Mouse (Mus musculus) bone marrow, adult 2 months (tissue): ENCODE measurements around the gene Alcam. TPM values are rescaled to one million over a fixed set of nuclear protein-coding genes. Genes with fewer than 3 reads are reported as not detected.

Experiments
- H3K27ac ChIP-seq: fragments of 200-500 bp; 2 replicates; pipeline ENCODE4 v1.5.1; 2012; ENCODE audit warnings: low read depth, mild to moderate bottlenecking, control low read depth, inconsistent platforms, low read length; ENCODE audit not compliant: control insufficient read depth, poor library complexity, insufficient read depth
- H3K4me1 ChIP-seq: fragments of 200-500 bp; 2 replicates; pipeline ENCODE4 v1.6.1; 2011; ENCODE audit warnings: low read length; ENCODE audit not compliant: control insufficient read depth, insufficient read depth
- H3K4me3 ChIP-seq: fragments of 200-500 bp; replicated peaks from 2 replicates; pipeline ENCODE3; 2011; ENCODE audit warnings: mild to moderate bottlenecking, low read depth, low read length, control low read depth; ENCODE audit not compliant: control insufficient read depth
- CTCF ChIP-seq: fragments of 200-500 bp; IDR thresholded peaks from 2 replicates; pipeline ENCODE4 v1.5.1; 2011; ENCODE audit warnings: low read length, control low read depth; ENCODE audit not compliant: control insufficient read depth, insufficient read depth
- POLR2A ChIP-seq: fragments of 200-500 bp; IDR thresholded peaks from 2 replicates; pipeline ENCODE4 v1.6.1; 2011; ENCODE audit warnings: low read depth, mild to moderate bottlenecking, control low read depth, low read length, borderline replicate concordance; ENCODE audit not compliant: control insufficient read depth
- WGBS: fragments of 180-500 bp; shearing (Covaris S2); methylation state at CpG from one replicate; pipeline ENCODE4 v1.1.7; 2018; 5-methylcytosine and 5-hydroxymethylcytosine counted together
- polyA plus RNA-seq: library from polyadenylated mRNA; stranded (reverse); fragments of >200 nt; gene quantifications from 2 replicates; pipeline ENCODE4 v1.2.4, GENCODE M21; 2011; ENCODE audit warnings: low replicate concordance; ENCODE audit not compliant: missing spikeins, insufficient read depth, insufficient read length

Gene Alcam
- polyA plus RNA-seq, 1 experiment: 4.0 TPM

DNA sequence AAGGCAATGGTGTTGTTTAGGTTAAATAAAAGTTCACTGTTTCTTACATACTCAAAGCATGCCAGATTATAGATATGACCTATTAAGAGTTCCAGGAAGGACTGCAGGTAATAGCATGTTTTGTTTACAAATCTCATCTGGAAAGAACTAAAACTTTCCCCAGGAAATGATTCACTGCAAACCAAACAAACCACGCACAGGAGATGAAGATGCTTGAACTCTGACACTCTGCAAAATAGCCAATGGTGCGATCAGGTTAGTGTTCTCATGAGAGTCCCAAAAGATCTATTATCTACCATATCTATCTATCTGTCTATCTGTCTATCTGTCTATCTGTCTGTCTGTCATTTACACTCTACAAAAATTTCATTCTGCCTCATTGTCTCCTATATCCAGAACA, 124.5 kb downstream of the Alcam start:
- 76% methylated on average over 2 of the region's 2 CpGs for WGBS
- Histone ChIP-seq H3K27ac (no peak overlapping the region), H3K4me1 (no peaks in the 10 kb centered on the region), H3K4me3 (no peak overlapping the region)
- TF ChIP-seq POLR2A (no peak), CTCF (no peak)

DNA sequence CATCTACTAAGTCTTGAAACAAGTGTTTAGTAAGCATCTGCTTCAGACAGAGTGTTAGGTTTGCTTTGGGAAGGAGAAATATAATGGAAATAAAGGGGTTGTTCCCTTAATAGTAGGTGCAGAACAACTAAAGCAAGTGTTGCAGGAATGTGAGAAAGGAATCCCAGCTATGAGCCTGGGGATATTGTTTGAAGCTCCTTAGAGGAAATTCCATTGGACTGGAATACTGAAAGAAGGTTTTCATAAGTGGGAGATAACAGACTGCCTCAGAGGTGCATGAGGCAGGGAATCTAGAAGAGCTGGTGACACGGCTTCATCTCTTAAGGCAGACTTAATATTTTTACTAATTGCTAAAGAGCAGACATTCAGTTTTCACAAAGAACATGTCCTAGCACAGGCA, 134.6 kb downstream of the Alcam start:
- no peak for TF ChIP-seq CTCF
- no peak for TF ChIP-seq POLR2A
- Histone ChIP-seq H3K4me1 (no peaks in the 10 kb centered on the region), H3K27ac (no peak overlapping the region), H3K4me3 (no peak overlapping the region)
- WGBS: 83% methylated on average over 1 of the region's 1 CpGs

DNA sequence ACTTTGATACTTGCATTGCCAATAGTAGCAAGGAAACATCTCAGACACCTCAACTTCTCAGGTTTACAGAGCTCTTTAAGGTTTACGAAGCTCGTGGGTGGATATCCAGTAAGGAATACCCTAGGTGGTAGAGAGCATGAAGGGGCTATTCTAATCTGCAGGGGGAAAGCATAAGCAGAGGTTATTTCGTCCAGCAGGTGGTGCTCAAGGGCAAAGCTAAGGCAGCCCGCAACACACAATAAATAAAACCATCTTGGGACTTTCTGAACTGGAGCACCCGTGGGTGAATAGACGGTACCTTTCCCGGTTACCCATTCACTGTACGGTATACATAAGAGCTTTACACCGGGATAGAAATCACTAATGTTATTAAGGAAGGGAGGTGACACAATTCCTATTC, 142.8 kb downstream of the Alcam start:
- Histone ChIP-seq H3K4me3 (no peak overlapping the region), H3K27ac (no peak overlapping the region), H3K4me1 (no peaks in the 10 kb centered on the region)
- no peak for TF ChIP-seq POLR2A
- TF ChIP-seq CTCF: peak; percentile 68
- WGBS: 4% methylated on average over 9 of the region's 9 CpGs

DNA sequence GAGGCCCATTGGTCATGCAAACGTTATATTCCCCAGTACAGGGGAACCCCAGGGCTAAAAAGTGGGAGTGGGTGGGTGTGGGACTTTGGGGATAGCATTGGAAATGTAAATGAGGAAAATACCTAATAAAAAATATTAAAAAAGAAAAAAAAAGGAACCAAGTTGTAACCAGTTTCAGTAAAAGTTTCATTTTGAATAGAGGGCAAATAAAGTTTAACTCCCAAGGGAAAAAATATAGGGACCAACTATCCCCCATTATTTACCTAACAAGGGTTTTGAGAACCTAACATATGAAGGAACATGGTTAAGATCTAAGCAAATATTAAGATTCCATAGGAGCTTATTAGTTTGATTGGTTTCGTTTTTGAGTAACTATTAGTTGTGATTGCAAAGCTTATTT, 146.9 kb downstream of the Alcam start:
- Histone ChIP-seq H3K4me3 (no peak overlapping the region), H3K4me1 (no peaks in the 10 kb centered on the region; the same call in 1 of the 2 replicates), H3K27ac (no peak overlapping the region)
- WGBS: 72% methylated on average over 2 of the region's 2 CpGs
- no peak for TF ChIP-seq CTCF
- TF ChIP-seq POLR2A: no peak

DNA sequence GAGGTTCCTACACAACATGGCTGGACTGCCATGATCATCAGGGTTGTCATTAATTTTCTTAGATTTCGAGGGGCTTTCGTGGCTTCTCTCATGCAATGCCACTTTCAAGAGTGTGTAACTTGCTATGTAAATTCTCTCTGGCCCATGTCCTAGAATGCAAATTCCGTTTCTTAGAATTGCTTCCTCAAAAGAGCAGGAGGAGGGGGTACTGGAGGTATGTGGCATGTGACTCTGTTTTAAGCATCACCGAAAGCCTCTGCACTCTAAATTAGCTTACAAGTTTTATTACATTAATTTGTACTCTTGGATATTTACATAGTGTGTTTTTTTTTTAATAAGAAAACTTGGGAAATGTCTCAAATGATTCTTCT, 150.4 kb downstream of the Alcam start:
- TF ChIP-seq POLR2A (no peak), CTCF (no peak)
- Histone ChIP-seq H3K4me3 (no peak overlapping the region), H3K4me1 (no peaks in the 10 kb centered on the region; the same call in 1 of the 2 replicates), H3K27ac (no peak overlapping the region)
- WGBS: 57% methylated on average over 4 of the region's 4 CpGs

DNA sequence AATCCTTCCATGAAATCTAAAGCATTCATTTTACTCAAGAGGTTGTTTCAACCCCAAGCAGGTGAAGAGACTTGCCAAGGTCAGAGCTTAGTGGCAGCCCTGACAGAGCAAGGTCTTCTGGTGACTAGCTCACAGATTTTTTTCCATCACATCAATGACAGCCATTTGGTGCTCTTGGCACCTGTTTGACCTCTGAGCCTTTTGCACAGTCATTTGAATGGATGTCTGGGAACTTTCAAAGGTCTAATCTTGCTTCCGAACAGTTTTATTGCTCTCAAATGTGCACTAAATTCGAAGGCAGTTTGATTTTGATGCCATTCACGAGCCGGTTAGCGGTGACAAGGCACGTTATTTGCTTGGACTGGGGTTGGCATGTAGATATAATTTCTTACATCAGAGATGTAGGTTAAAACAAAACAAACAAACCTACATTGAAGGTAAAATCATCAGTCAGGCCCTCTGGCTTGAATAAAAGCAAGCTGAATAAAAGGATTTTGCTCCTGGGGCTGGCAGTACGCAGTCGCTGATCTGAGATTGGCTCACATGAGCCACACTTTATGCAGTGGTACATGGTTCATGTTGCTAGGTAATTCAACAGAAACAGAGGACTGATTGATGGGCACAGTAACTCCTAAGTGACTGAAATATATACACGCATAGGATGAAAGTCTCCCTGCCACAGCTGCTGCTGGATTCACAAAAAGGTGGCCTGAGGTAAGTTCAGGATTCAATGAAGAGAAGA, 150.9 kb downstream of the Alcam start:
- WGBS: 84% methylated on average over 9 of the region's 9 CpGs
- Histone ChIP-seq H3K4me3 (no peak overlapping the region), H3K4me1 (no peaks in the 10 kb centered on the region; the same call in 1 of the 2 replicates), H3K27ac (no peak overlapping the region)
- TF ChIP-seq POLR2A (no peak), CTCF (no peak)

DNA sequence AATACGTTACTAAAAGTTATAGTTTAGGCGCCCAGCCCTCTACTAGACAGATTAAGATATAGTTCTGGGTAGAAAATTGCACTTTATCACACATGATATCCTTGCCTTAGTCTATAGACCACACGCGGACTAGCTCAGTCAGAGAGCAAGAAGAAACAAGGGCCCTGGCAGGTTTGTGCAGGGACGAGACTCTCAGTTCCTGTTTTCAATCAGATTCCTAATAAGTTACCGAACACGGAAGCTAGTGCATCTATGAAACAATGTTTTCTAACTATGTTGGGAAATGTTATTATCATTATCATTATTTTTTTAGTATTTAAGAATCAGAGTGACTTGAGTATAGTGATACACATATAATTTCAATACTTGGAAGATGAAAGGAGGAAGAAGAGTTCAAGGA, 152.1 kb downstream of the Alcam start:
- Histone ChIP-seq H3K4me1 (no peaks in the 10 kb centered on the region; the same call in 1 of the 2 replicates), H3K4me3 (no peak overlapping the region), H3K27ac (no peak overlapping the region)
- TF ChIP-seq POLR2A (no peak), CTCF (no peak)
- WGBS: 79% methylated on average over 7 of the region's 7 CpGs

DNA sequence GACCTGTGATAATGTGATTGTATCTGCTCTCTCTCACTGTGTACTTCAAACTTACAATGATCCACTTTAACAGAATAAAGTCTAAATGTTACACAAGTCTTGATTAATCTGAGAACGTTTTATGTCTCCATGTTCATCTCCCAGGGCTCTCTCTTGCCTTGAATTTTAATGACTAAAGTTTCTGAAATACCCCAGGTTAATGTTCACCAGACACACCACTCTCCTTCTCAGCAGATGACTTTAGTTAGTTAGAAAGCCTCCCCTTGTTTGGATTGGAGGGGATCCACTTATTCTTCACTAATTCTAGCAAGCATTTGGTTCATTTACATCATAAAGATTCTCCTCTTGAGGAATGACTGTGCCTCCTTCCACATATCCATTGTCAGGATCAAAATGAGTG, 157.5 kb downstream of the Alcam start:
- Histone ChIP-seq H3K27ac (no peak overlapping the region), H3K4me1 (no peaks in the 10 kb centered on the region; the same call in 1 of the 2 replicates), H3K4me3 (no peak overlapping the region)
- 57% methylated on average over 1 of the region's 1 CpGs for WGBS
- TF ChIP-seq CTCF (no peak), POLR2A (no peak)

DNA sequence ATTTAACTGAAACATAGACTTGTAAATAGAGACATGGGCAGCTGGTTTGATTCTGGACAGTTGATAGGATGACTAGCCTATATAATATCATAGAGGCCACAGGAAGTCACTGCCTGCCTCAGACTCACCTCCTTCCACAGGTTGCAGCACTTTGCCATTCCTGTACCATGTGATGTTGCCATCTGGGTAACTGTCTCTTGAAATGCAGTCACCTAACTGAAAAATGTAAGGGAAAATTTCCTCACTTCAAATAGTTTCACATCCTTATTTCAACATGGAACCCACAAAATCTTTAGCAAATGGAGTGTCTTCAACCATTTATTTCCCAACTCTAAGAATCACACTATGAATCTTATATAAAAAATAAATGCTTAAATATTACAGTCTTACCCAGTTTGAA, 158.3 kb downstream of the Alcam start:
- Histone ChIP-seq H3K4me1 (no peaks in the 10 kb centered on the region), H3K27ac (no peak overlapping the region), H3K4me3 (no peak overlapping the region)
- TF ChIP-seq CTCF: no peak
- TF ChIP-seq POLR2A: no peak
